Mouse (Mus musculus) R1 (cell line): ENCODE data around the gene Prdx1.
A peak's percentile ranks its signal among the peaks of the same experiment; 100 is the strongest.
"Not testable (repeated sequence)": the region's sequence is repeated elsewhere in the genome, so short reads cannot be mapped to it uniquely, and the experiment has no call there.

Source experiments
- DNase-seq: peaks from one replicate; pipeline ENCODE4 v3.0.0-alpha.2; 2018; ENCODE audit warnings: low read depth, low spot score

Prdx1 gene

GRCm38 (mm10) chr4:116677808-116678207 lies 7.5 kb upstream of the Prdx1 start:
- DNase-seq, result no peak

GRCm38 (mm10) chr4:116679141-116679540 lies 6.2 kb upstream of the Prdx1 start:
- DNase-seq, result no peak

- DNase-seq, result not testable (repeated sequence)
These were observed 4.8 kb upstream of the Prdx1 start for GRCm38 (mm10) chr4:116680521-116680920.

- DNase-seq, result no peak
These were observed 1.4 kb upstream of the Prdx1 start for GRCm38 (mm10) chr4:116683957-116684356.

- no peak for DNase-seq
These were observed 679 bp upstream of the Prdx1 start for GRCm38 (mm10) chr4:116684665-116685064.

- DNase-seq, result no peak
These were observed 1.7 kb downstream of the Prdx1 start for GRCm38 (mm10) chr4:116687041-116687440.

GRCm38 (mm10) chr4:116689309-116689876 lies 4.0 kb downstream of the Prdx1 start:
- no peak for DNase-seq

- no peak for DNase-seq
These were observed 6.8 kb downstream of the Prdx1 start for GRCm38 (mm10) chr4:116692146-116692545.

GRCm38 (mm10) chr4:116693785-116694184 lies 8.4 kb downstream of the Prdx1 start:
- DNase-seq, result no peak

GRCm38 (mm10) chr4:116698693-116699342 lies 13.5 kb downstream of the Prdx1 start:
- no peak for DNase-seq

GRCm38 (mm10) chr4:116700964-116701363 lies 15.6 kb downstream of the Prdx1 start:
- DNase-seq, result no peak

GRCm38 (mm10) chr4:116703804-116704203 lies 18.5 kb downstream of the Prdx1 start:
- peak; percentile 91 for DNase-seq

- no peak for DNase-seq
These were observed 22.3 kb downstream of the Prdx1 start for GRCm38 (mm10) chr4:116707666-116708065.

- peak; percentile 100 for DNase-seq
These were observed 22.9 kb downstream of the Prdx1 start, which contains the start of the genes Mmachc and Ccdc163 for GRCm38 (mm10) chr4:116708201-116708764. Gene Mmachc (minus strand): TSS chr4:116708406. Gene Ccdc163 (plus strand): TSS chr4:116708509.

- peak; percentile 55 for DNase-seq
These were observed 23.5 kb downstream of the Prdx1 start for GRCm38 (mm10) chr4:116708791-116709390.

- DNase-seq, result no peak
These were observed 24.8 kb downstream of the Prdx1 start for GRCm38 (mm10) chr4:116710154-116710553.

- DNase-seq, result no peak
These were observed 27.2 kb downstream of the Prdx1 start for GRCm38 (mm10) chr4:116712536-116712935.

- DNase-seq, result peak; percentile 88
These were observed 34.1 kb downstream of the Prdx1 start for GRCm38 (mm10) chr4:116719396-116719795.

GRCm38 (mm10) chr4:116720343-116721097 lies 35.2 kb downstream of the Prdx1 start, which contains the start of gene Tesk2:
Gene Tesk2 (plus strand): TSS chr4:116720948.
- peak; percentile 100 for DNase-seq

GRCm38 (mm10) chr4:116721098-116721628 lies 35.8 kb downstream of the Prdx1 start:
- DNase-seq, result no peak

GRCm38 (mm10) chr4:116722230-116722629 lies 36.9 kb downstream of the Prdx1 start:
- DNase-seq, result peak; percentile 61
